Mouse (Mus musculus): ENCODE measurements at regions not wholly inside any gene's neighbourhood (a gene's known extent, or its start where the extent isn't known, plus 50 kb on each side); places are given as distances from the start of the nearest gene placed in this dataset.
"Not testable (repeated sequence)": the region's sequence is repeated elsewhere in the genome, so short reads cannot be mapped to it uniquely, and the experiment has no call there.

GRCm38 (mm10) chr3:151997111-151997510, 159.7 kb upstream of the Ptgfr start:
- WGBS: 88% methylated on average over 4 of the region's 4 CpGs
- no peaks in the 10 kb centered on the region for H3K9me3 ChIP-seq (replicated peaks)
- H3K36me3 ChIP-seq: no peaks in the 10 kb centered on the region
- no peak overlapping the region for H3K4me3 ChIP-seq
- no peak overlapping the region for H3K27ac ChIP-seq
- DNase-seq (ENCODE audit: low spot score): no peak
- H3K4me1 ChIP-seq: no peaks in the 10 kb centered on the region
- H3K27me3 ChIP-seq (ENCODE audit: low read depth, poor library complexity, severe bottlenecking): no peaks in the 10 kb centered on the region

- Histone ChIP-seq H3K27me3 (ENCODE audit: low read depth, poor library complexity, severe bottlenecking) (no peaks in the 10 kb centered on the region), H3K4me3 (no peak overlapping the region), H3K9me3 (replicated peaks) (no peaks in the 10 kb centered on the region), H3K4me1 (no peaks in the 10 kb centered on the region), H3K36me3 (no peaks in the 10 kb centered on the region), H3K27ac (no peak overlapping the region)
- 85% methylated on average over 1 of the region's 1 CpGs for WGBS
- DNase-seq (ENCODE audit: low spot score): no peak
These were observed 150.8 kb upstream of the Ptgfr start for GRCm38 (mm10) chr3:151988221-151988620.

DNA sequence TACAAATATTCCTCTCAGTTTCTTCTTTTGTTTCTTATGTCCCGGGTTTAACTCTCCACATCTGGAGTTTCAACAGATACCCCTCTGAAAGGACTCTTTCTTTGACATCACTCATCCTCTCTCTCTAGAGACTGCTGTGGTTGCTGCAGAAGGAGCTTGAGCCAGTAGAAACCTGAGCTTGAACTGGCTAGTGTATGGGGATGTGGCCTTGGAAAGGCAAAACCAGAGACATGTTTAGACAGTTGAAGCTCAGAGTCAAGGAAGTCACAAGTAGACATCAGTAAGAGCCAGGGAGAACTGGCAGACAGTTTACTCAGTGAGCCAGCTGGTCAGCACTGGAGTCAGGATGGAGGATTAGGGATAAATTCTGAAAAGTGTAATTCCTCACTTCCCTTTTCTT, 140.7 kb upstream of the Ptgfr start:
- Histone ChIP-seq H3K4me1 (no peaks in the 10 kb centered on the region), H3K27me3 (ENCODE audit: low read depth, poor library complexity, severe bottlenecking) (no peaks in the 10 kb centered on the region), H3K9me3 (replicated peaks) (no peaks in the 10 kb centered on the region), H3K4me3 (no peak overlapping the region), H3K36me3 (no peaks in the 10 kb centered on the region), H3K27ac (no peak overlapping the region)
- WGBS: 60% methylated on average over 1 of the region's 1 CpGs
- DNase-seq (ENCODE audit: low spot score): no peak

DNA sequence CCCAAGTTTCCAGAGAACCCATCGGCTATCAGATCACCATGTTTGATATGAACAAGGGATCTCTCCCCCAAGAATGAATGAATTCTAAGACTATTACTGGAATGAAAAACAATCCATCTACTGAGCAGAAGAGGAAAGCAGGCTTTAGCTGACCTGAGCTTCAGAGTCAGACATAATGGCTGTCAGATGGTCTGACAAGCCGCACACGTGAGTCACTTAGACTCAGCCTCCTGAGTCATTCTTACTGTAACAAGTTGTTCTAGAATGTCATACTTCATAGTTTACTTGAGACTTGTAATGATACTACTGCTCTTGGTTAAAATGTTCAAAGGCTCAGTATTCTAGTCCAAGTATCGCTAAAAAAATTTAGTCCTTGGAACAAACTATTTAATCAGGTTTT, 140.2 kb upstream of the Ptgfr start:
- Histone ChIP-seq H3K27me3 (ENCODE audit: low read depth, poor library complexity, severe bottlenecking) (no peaks in the 10 kb centered on the region), H3K27ac (no peak overlapping the region), H3K36me3 (no peaks in the 10 kb centered on the region), H3K9me3 (replicated peaks) (no peaks in the 10 kb centered on the region), H3K4me1 (no peaks in the 10 kb centered on the region), H3K4me3 (no peak overlapping the region)
- DNase-seq (ENCODE audit: low spot score): no peak
- WGBS: 84% methylated on average over 4 of the region's 4 CpGs

DNA sequence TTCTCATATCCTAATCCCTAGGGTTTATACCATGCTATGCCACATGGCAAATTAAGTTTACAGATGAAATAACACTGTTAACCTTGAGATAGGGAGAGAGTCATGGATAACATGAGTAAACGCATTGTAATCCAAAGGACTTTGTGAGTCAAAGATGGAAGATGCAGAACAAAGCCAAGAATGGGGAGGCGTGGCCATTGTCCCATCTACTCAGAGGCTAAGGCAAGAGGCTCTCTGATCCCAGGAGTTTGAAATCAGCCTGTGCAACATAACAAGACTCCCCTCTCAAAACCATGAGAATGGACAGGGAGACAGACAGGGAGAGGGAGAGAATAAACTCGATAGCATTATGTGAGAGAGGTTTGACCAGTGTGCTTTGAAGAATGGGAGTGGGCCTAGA, 112.4 kb upstream of the Ptgfr start:
- H3K36me3 ChIP-seq: no peaks in the 10 kb centered on the region
- 85% methylated on average over 3 of the region's 3 CpGs for WGBS
- H3K4me3 ChIP-seq: no peak overlapping the region
- H3K9me3 ChIP-seq (replicated peaks): no peaks in the 10 kb centered on the region
- no peaks in the 10 kb centered on the region for H3K4me1 ChIP-seq
- no peak overlapping the region for H3K27ac ChIP-seq
- no peak for DNase-seq (ENCODE audit: low spot score)
- no peaks in the 10 kb centered on the region for H3K27me3 ChIP-seq (ENCODE audit: low read depth, poor library complexity, severe bottlenecking)

DNA sequence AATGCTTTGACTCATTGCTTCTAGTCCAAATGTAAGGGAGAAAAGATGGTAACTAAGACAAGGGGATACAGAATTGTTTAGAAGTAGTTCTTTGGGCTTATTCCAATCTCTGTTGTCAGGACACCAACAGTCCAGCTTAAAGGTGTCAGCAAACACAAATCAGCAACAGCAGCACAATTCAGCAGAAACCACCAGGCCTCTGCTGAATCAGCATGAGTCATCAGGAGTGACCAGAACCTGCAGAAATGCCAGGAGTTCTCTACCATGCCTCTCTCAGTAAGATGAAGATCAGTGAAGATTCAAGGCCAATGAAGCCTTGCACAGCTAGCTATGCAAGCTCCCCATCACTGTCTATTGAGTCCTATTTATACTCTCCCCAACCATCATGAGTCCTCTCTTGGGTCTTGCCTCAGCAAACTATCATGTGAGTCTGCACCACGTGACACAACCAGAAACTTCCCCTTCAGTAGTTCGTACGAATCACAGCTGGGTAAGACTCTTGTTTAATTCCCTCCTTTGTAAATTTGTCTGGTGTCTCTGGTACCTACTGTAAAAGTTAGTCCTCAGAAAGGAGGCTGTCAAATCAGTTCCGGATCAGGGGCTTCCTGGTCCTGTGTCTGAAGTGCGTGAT, 110.7 kb upstream of the Ptgfr start:
- peaks cover 9% of the 10 kb centered on the region for H3K4me1 ChIP-seq
- DNase-seq (ENCODE audit: low spot score): no peak
- H3K27me3 ChIP-seq (ENCODE audit: low read depth, poor library complexity, severe bottlenecking): no peaks in the 10 kb centered on the region
- H3K9me3 ChIP-seq (replicated peaks): no peaks in the 10 kb centered on the region
- WGBS: 92% methylated on average over 5 of the region's 5 CpGs
- H3K27ac ChIP-seq: no peak overlapping the region
- H3K36me3 ChIP-seq: no peaks in the 10 kb centered on the region
- H3K4me3 ChIP-seq: no peak overlapping the region

- WGBS: 89% methylated on average over 3 of the region's 3 CpGs
These were observed 108.5 kb upstream of the Ptgfr start for GRCm38 (mm10) chr3:151945916-151946315.

DNA sequence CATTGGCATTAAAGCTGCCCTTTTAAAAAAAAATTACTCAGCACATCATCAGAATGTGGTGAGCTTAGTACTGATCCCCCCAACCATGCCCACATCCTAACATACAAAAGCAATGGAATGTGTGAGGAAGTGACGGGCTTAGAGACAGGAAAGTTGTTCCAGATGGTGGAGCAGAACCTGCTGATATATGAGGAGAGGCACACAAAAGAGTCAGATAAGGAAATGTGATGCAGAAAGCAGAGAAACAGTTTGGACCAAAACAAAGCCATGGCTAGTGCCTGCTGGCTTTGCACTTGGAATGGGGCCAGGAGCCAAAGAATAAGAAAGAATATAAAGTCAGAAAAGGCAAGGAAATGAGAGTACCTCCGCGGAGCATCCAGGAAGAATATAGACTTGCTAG, 106.1 kb upstream of the Ptgfr start:
- peak; percentile 27 for DNase-seq (ENCODE audit: low spot score)
- H3K4me1 ChIP-seq: peaks cover 25% of the 10 kb centered on the region
- no peak overlapping the region for H3K27ac ChIP-seq
- no peaks in the 10 kb centered on the region for H3K9me3 ChIP-seq (replicated peaks)
- no peaks in the 10 kb centered on the region for H3K27me3 ChIP-seq (ENCODE audit: low read depth, poor library complexity, severe bottlenecking)
- WGBS: 60% methylated on average over 3 of the region's 3 CpGs
- no peak overlapping the region for H3K4me3 ChIP-seq
- no peaks in the 10 kb centered on the region for H3K36me3 ChIP-seq

More at GRCm38 (mm10) chr3:151945916-151946315, 108.5 kb upstream of the Ptgfr start:
- Histone ChIP-seq H3K27ac (no peak overlapping the region), H3K4me1 (peaks cover 20% of the 10 kb centered on the region), H3K27me3 (ENCODE audit: low read depth, poor library complexity, severe bottlenecking) (no peaks in the 10 kb centered on the region), H3K4me3 (no peak overlapping the region), H3K36me3 (no peaks in the 10 kb centered on the region), H3K9me3 (replicated peaks) (no peaks in the 10 kb centered on the region)
- DNase-seq (ENCODE audit: low spot score): peak; percentile 23

DNA sequence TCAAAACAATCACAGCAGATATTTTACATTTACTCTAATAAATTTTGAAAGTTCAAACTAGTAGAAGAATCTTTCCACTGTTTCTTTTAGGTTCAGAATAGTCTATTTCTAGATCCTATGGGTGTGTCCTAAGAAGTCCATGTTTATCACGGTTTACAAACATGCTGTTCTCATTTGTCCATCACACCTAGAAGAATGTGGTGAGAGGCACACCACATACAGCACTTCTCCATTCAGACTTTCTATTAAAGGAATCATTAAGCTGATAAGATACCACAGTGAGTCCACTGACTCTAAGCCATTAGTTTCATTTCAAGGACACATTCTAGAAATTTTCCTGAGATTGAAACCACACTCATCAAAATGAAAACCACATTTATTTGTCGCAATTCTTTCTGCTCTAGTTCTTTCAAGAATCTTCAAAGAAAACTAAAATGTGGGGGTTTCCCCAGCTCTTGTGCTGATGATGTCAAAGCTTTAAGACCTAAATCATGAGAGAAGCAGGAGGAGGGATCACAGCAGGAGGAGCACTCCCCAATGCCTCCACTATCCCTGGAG, 101.1 kb upstream of the Ptgfr start:
- H3K4me1 ChIP-seq: peaks cover 20% of the 10 kb centered on the region
- no peaks in the 10 kb centered on the region for H3K36me3 ChIP-seq
- H3K27me3 ChIP-seq (ENCODE audit: low read depth, poor library complexity, severe bottlenecking): no peaks in the 10 kb centered on the region
- H3K4me3 ChIP-seq: no peak overlapping the region
- no peak for DNase-seq (ENCODE audit: low spot score)
- WGBS: 35% methylated on average over 2 of the region's 2 CpGs
- H3K27ac ChIP-seq: no peak overlapping the region
- no peaks in the 10 kb centered on the region for H3K9me3 ChIP-seq (replicated peaks)

- H3K27ac ChIP-seq: no peak overlapping the region
These were observed 94.2 kb upstream of the Ptgfr start for GRCm38 (mm10) chr3:151931656-151932055.

DNA sequence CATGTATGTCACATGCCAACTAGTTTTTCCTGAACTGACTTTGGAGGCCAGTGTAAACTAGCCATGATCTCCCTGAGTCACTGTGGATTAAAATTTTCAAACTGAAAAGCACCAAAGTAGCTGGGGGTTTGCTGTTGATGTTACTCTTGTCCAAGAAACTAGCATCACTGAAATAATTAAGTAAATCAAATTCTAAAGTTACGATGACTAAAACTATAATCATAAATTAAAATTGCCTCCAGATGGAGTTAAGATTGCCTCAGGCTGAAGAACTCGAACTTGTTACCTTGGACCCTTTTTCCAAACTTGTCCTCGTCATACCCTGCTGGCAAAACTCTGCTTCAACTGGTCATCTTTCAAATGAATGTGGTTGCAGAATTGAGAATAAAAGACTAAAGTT, 93.7 kb upstream of the Ptgfr start:
- H3K27me3 ChIP-seq (ENCODE audit: low read depth, poor library complexity, severe bottlenecking): no peaks in the 10 kb centered on the region
- no peaks in the 10 kb centered on the region for H3K9me3 ChIP-seq (replicated peaks)
- no peak overlapping the region for H3K4me3 ChIP-seq
- WGBS: 78% methylated on average over 3 of the region's 3 CpGs
- no peaks in the 10 kb centered on the region for H3K4me1 ChIP-seq
- H3K36me3 ChIP-seq: no peaks in the 10 kb centered on the region
- no peak overlapping the region for H3K27ac ChIP-seq
- DNase-seq (ENCODE audit: low spot score): no peak

More at GRCm38 (mm10) chr3:151931656-151932055, 94.2 kb upstream of the Ptgfr start:
- Histone ChIP-seq H3K36me3 (no peaks in the 10 kb centered on the region), H3K4me1 (no peaks in the 10 kb centered on the region), H3K4me3 (no peak overlapping the region), H3K27me3 (ENCODE audit: low read depth, poor library complexity, severe bottlenecking) (no peaks in the 10 kb centered on the region), H3K9me3 (replicated peaks) (no peaks in the 10 kb centered on the region)
- DNase-seq (ENCODE audit: low spot score): peak; percentile 13

GRCm38 (mm10) chr3:151914010-151914513, 76.6 kb upstream of the Ptgfr start:
- H3K9me3 ChIP-seq (replicated peaks): no peaks in the 10 kb centered on the region
- WGBS: 81% methylated on average over 13 of the region's 13 CpGs
- H3K27me3 ChIP-seq (ENCODE audit: low read depth, poor library complexity, severe bottlenecking): no peaks in the 10 kb centered on the region
- H3K4me1 ChIP-seq: peaks cover 10% of the 10 kb centered on the region
- no peak overlapping the region for H3K4me3 ChIP-seq
- H3K27ac ChIP-seq: no peak overlapping the region
- H3K36me3 ChIP-seq: no peaks in the 10 kb centered on the region
- DNase-seq (ENCODE audit: low spot score): peak; percentile 27

GRCm38 (mm10) chr3:151912292-151912691, 74.9 kb upstream of the Ptgfr start:
- not testable (repeated sequence) for H3K4me3 ChIP-seq; H3K9me3 ChIP-seq (replicated peaks); H3K27me3 ChIP-seq (ENCODE audit: low read depth, poor library complexity, severe bottlenecking); H3K36me3 ChIP-seq; H3K27ac ChIP-seq; DNase-seq (ENCODE audit: low spot score)
- WGBS: 80% methylated on average over 11 of the region's 11 CpGs
- H3K4me1 ChIP-seq: peaks cover 15% of the 10 kb centered on the region

DNA sequence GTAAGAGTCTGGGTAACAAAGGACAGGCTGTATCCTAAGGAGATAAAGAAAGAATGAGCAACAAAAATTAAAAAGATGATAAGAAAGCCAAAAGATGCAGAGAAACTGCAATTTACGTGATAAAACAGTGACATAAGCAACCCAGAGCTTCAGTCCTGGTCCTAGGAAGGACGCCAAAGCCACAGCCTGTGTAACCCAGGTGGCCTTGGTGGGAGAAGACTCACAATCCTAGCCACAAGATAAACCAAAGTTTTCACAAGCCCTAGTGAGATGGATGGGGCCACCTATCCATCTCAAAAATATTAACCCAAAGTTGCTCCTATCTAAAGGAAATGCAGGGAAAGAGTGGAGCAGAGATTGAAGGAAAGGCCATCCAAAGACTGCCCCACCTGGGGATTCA, 73.4 kb upstream of the Ptgfr start:
- Histone ChIP-seq H3K27me3 (ENCODE audit: low read depth, poor library complexity, severe bottlenecking) (no peaks in the 10 kb centered on the region), H3K4me1 (peaks cover 15% of the 10 kb centered on the region), H3K27ac (no peak overlapping the region), H3K9me3 (replicated peaks) (no peaks in the 10 kb centered on the region), H3K36me3 (no peaks in the 10 kb centered on the region), H3K4me3 (no peak overlapping the region)
- no peak for DNase-seq (ENCODE audit: low spot score)
- 86% methylated on average over 2 of the region's 2 CpGs for WGBS

Measured in limb, embryonic 10.5 days (tissue).